Mouse (Mus musculus): ENCODE results near the gene Bag3.
A peak's percentile ranks its signal among the peaks of the same experiment; 100 is the strongest.

The Bag3 gene

GRCm38 (mm10) chr7:128523349-128523961 lies at the start of gene Bag3:
Gene Bag3 (plus strand): TSS chr7:128523616.
- peak; percentile 96 for DNase-seq (ENCODE audit: low spot score)

- DNase-seq (ENCODE audit: low spot score) = peak; percentile 89
These were observed 49.1 kb upstream of the Bag3 start for GRCm38 (mm10) chr7:128474322-128474721.

GRCm38 (mm10) chr7:128488986-128489385 lies 34.4 kb upstream of the Bag3 start:
- DNase-seq (ENCODE audit: low spot score) = no peak

GRCm38 (mm10) chr7:128494546-128494945 lies 28.9 kb upstream of the Bag3 start:
- DNase-seq (ENCODE audit: low spot score) = no peak

GRCm38 (mm10) chr7:128499801-128500200 lies 23.6 kb upstream of the Bag3 start:
- no peak for DNase-seq (ENCODE audit: low spot score)

GRCm38 (mm10) chr7:128504091-128504490 lies 19.3 kb upstream of the Bag3 start:
- no peak for DNase-seq (ENCODE audit: low spot score)

- no peak for DNase-seq (ENCODE audit: low spot score)
These were observed 11.5 kb upstream of the Bag3 start for GRCm38 (mm10) chr7:128511936-128512335.

- no peak for DNase-seq (ENCODE audit: low spot score)
These were observed 9.9 kb upstream of the Bag3 start for GRCm38 (mm10) chr7:128513512-128513911.

GRCm38 (mm10) chr7:128514341-128514740 lies 9.1 kb upstream of the Bag3 start:
- no peak for DNase-seq (ENCODE audit: low spot score)

- no peak for DNase-seq (ENCODE audit: low spot score)
These were observed 7.1 kb upstream of the Bag3 start for GRCm38 (mm10) chr7:128516346-128516745.

- DNase-seq (ENCODE audit: low spot score) = no peak
These were observed 3.9 kb upstream of the Bag3 start for GRCm38 (mm10) chr7:128519316-128520050.

GRCm38 (mm10) chr7:128523962-128524581 lies 656 bp downstream of the Bag3 start:
- DNase-seq (ENCODE audit: low spot score) = peak; percentile 81

GRCm38 (mm10) chr7:128524641-128525040 lies 1.2 kb downstream of the Bag3 start:
- DNase-seq (ENCODE audit: low spot score) = no peak

GRCm38 (mm10) chr7:128526611-128527010 lies 3.2 kb downstream of the Bag3 start:
- DNase-seq (ENCODE audit: low spot score) = no peak

GRCm38 (mm10) chr7:128528596-128528995 lies 5.2 kb downstream of the Bag3 start:
- no peak for DNase-seq (ENCODE audit: low spot score)

GRCm38 (mm10) chr7:128529126-128529525 lies 5.7 kb downstream of the Bag3 start:
- no peak for DNase-seq (ENCODE audit: low spot score)

- no peak for DNase-seq (ENCODE audit: low spot score)
These were observed 6.2 kb downstream of the Bag3 start for GRCm38 (mm10) chr7:128529574-128530051.

- no peak for DNase-seq (ENCODE audit: low spot score)
These were observed 7.6 kb downstream of the Bag3 start for GRCm38 (mm10) chr7:128531031-128531430.

- DNase-seq (ENCODE audit: low spot score) = no peak
These were observed 8.5 kb downstream of the Bag3 start for GRCm38 (mm10) chr7:128531929-128532328.

GRCm38 (mm10) chr7:128532441-128533166 lies 9.2 kb downstream of the Bag3 start:
- DNase-seq (ENCODE audit: low spot score) = no peak

- DNase-seq (ENCODE audit: low spot score) = no peak
These were observed 11.6 kb downstream of the Bag3 start for GRCm38 (mm10) chr7:128534984-128535491.

- DNase-seq (ENCODE audit: low spot score) = no peak
These were observed 12.7 kb downstream of the Bag3 start for GRCm38 (mm10) chr7:128536074-128536473.

Data from testis, postnatal 10 days (tissue).